Mouse (Mus musculus) cerebellum, postnatal 25 days (tissue): ENCODE measurements around the gene Olfr446.

ENCODE experiments used
- DNase-seq, 2 experiments: peaks; one replicate each; pipeline ENCODE4 v3.0.0; 2021; ENCODE audit warnings: mixed read lengths in 2 of 2

Olfr446 gene

GRCm38 (mm10) chr6:42921077-42921476 lies at the start of gene Olfr446:
Gene Olfr446, plus strand, starts transcription at chr6:42921377.
- no peak for DNase-seq

GRCm38 (mm10) chr6:42876323-42876722 lies 44.9 kb upstream of the Olfr446 start:
- DNase-seq = no peak

- DNase-seq = no peak
Measured at GRCm38 (mm10) chr6:42890141-42890540, 31.0 kb upstream of the Olfr446 start, which contains the start of gene Olfr448. Gene Olfr448, plus strand, starts transcription at chr6:42890441.

- no peak for DNase-seq
Measured at GRCm38 (mm10) chr6:42900345-42900744, 20.8 kb upstream of the Olfr446 start.

GRCm38 (mm10) chr6:42908578-42908977 lies 12.6 kb upstream of the Olfr446 start, which contains the start of gene Olfr447:
Gene Olfr447, plus strand, starts transcription at chr6:42908878.
- no peak for DNase-seq

DNA sequence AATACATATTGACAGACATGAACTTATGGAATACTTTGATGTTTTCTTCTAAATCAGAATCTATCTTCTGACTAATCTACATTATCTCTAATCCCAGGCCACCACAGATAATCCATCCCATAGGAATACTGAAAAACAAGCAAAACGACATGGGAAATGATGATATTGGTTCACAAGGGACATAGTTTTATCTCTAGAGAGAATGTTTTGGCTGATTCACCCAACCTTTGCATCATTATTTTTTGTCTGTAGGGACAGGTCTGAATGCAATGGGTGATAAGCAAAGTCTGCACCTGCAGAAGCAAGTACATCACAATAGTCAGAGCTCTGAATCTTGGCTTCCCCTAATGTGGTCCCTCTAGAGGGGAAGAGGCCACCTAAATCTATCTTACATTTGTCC lies 27.6 kb downstream of the Olfr446 start, which contains the start of gene Olfr444:
Gene Olfr444 (plus strand): TSS at position 301 of the 400 bp plus-strand sequence.
- DNase-seq = no peak

- no peak for DNase-seq
Measured at GRCm38 (mm10) chr6:42980377-42980776, 59.2 kb downstream of the Olfr446 start.
